Mouse (Mus musculus): Measurements from ENCODE around the gene Tmem163.

DNA sequence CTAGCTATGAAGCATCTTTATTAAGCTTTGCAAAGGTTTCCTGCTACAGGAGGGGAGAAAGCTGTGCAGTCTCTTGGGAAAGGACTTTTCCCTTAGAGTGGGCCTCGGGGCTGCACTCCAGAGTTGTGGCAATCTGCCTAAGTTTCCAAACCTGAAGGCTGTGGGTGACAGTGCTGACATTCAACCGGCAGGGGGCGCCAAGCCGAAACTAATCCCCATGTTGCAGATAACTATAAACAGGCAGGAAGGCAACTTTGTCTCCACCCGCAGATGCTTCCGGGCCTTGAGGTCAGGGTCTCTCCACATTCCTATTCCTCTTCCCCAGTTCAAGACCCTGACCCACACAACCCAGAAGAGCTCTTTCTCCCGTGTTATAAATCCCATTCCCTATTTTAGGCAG is 194.5 kb downstream of the Tmem163 start:
- TF ChIP-seq POLR2A (IDR thresholded peaks at IDR 0.05; ENCODE audit: insufficient read length, low read depth) (no peak), MAX (IDR thresholded peaks at IDR 0.05; ENCODE audit: low read depth) (no peak), USF1 (IDR thresholded peaks at IDR 0.05; ENCODE audit: low read depth) (no peak)
